Mouse (Mus musculus): ENCODE data around the gene Capsl.

DNA sequence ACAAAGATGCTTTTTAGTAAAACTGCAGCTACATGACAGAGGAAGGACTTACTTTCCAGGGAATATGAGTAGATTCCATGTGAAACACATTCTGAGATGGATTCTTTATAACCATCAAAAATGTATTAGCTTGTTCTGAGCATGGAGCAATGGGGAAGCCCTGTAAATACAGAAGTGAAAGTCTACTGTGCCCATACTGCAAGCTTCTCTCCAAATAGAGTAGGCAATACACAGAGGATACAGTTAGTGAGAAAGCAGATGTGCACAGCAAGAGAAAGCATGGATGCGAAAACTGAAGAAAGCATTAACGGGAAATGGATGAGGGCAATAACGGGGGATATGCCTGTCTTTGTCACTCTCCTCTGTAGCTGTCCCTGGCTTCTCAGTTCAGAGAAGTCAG, 6.0 kb upstream of the Capsl start:
- TF ChIP-seq POLR2A (IDR thresholded peaks at IDR 0.05; ENCODE audit: control insufficient read depth, extremely low read depth, insufficient read depth, low read length, poor library complexity) (no peak), CTCF (IDR thresholded peaks at IDR 0.05; ENCODE audit: borderline replicate concordance, control insufficient read depth, extremely low read depth, insufficient read depth, low read length, poor library complexity) (no peak)

All from thymus, adult 2 months (tissue).